Mouse (Mus musculus): ENCODE measurements at regions not wholly inside any gene's neighbourhood (a gene's known extent, or its start where the extent isn't known, plus 50 kb on each side); places are given as distances from the start of the nearest gene placed in this dataset.

GRCm38 (mm10) chr4:4333472-4334123 is 256.3 kb upstream of the Sdr16c6 start:
- 41% methylated on average over 4 of the region's 4 CpGs for WGBS (ENCODE audit: insufficient replicate concordance)
- ATAC-seq (ENCODE audit: low read depth) (peak; percentile 55; the same call in 1 of the 2 replicates), DNase-seq (no peak)
- Histone ChIP-seq H3K4me3 (replicated peaks) (no peak overlapping the region), H3K4me1 (replicated peaks) (no peaks in the 10 kb centered on the region), H3K9ac (no peak overlapping the region), H3K27ac (no peak overlapping the region), H3K27me3 (no peaks in the 10 kb centered on the region), H3K4me2 (no peak overlapping the region), H3K9me3 (replicated peaks) (no peaks in the 10 kb centered on the region), H3K36me3 (no peaks in the 10 kb centered on the region)

- no peak overlapping the region for H3K4me3 ChIP-seq (replicated peaks)
- peak; percentile 65; the same call in 1 of the 2 replicates for ATAC-seq (ENCODE audit: low read depth)
- no peaks in the 10 kb centered on the region for H3K4me1 ChIP-seq (replicated peaks)
- H3K9me3 ChIP-seq (replicated peaks): no peaks in the 10 kb centered on the region
- H3K27ac ChIP-seq: no peak overlapping the region
- H3K4me2 ChIP-seq: no peak overlapping the region
- no peaks in the 10 kb centered on the region for H3K27me3 ChIP-seq
- WGBS (ENCODE audit: insufficient replicate concordance): 66% methylated on average over 1 of the region's 1 CpGs
- no peak for DNase-seq
- H3K36me3 ChIP-seq: no peaks in the 10 kb centered on the region
- H3K9ac ChIP-seq: no peak overlapping the region
Measured at GRCm38 (mm10) chr4:4331105-4331504, 253.8 kb upstream of the Sdr16c6 start.

GRCm38 (mm10) chr4:4315651-4316411 is 238.5 kb upstream of the Sdr16c6 start:
- no peaks in the 10 kb centered on the region for H3K36me3 ChIP-seq
- no peak overlapping the region for H3K4me2 ChIP-seq
- H3K9ac ChIP-seq: no peak overlapping the region
- 55% methylated on average over 3 of the region's 3 CpGs for whole genome bisulfite sequencing (ENCODE audit: insufficient replicate concordance)
- no peak for DNase-seq
- no peak for ATAC-seq (ENCODE audit: low read depth)
- H3K4me3 ChIP-seq (replicated peaks): no peak overlapping the region
- no peaks in the 10 kb centered on the region for H3K9me3 ChIP-seq (replicated peaks)
- H3K4me1 ChIP-seq (replicated peaks): no peaks in the 10 kb centered on the region
- H3K27me3 ChIP-seq: no peaks in the 10 kb centered on the region
- no peak overlapping the region for H3K27ac ChIP-seq

- H3K9me3 ChIP-seq (replicated peaks): no peaks in the 10 kb centered on the region
- no peaks in the 10 kb centered on the region for H3K4me1 ChIP-seq (replicated peaks)
- DNase-seq (no peak), ATAC-seq (ENCODE audit: low read depth) (no peak)
- no peak overlapping the region for H3K4me3 ChIP-seq (replicated peaks)
- H3K36me3 ChIP-seq: no peaks in the 10 kb centered on the region
- no peaks in the 10 kb centered on the region for H3K27me3 ChIP-seq
- H3K9ac ChIP-seq: no peak overlapping the region
- no peak overlapping the region for H3K27ac ChIP-seq
- H3K4me2 ChIP-seq: no peak overlapping the region
Measured at GRCm38 (mm10) chr4:4311496-4311895, 234.2 kb upstream of the Sdr16c6 start.

- H3K9ac ChIP-seq: no peak overlapping the region
- H3K4me2 ChIP-seq: no peak overlapping the region
- no peak overlapping the region for H3K4me3 ChIP-seq (replicated peaks)
- no peaks in the 10 kb centered on the region for H3K4me1 ChIP-seq (replicated peaks)
- H3K9me3 ChIP-seq (replicated peaks): no peaks in the 10 kb centered on the region
- ATAC-seq (ENCODE audit: low read depth) (no peak), DNase-seq (no peak)
- WGBS (ENCODE audit: insufficient replicate concordance): 35% methylated on average over 3 of the region's 3 CpGs
- no peak overlapping the region for H3K27ac ChIP-seq
- H3K27me3 ChIP-seq: no peaks in the 10 kb centered on the region
- no peaks in the 10 kb centered on the region for H3K36me3 ChIP-seq
Measured at GRCm38 (mm10) chr4:4306922-4307321, 229.6 kb upstream of the Sdr16c6 start.

GRCm38 (mm10) chr4:4305740-4306249 is 228.5 kb upstream of the Sdr16c6 start:
- Histone ChIP-seq H3K4me3 (replicated peaks) (no peak overlapping the region), H3K9ac (no peak overlapping the region), H3K27ac (no peak overlapping the region), H3K4me2 (no peak overlapping the region), H3K9me3 (replicated peaks) (no peaks in the 10 kb centered on the region), H3K4me1 (replicated peaks) (no peaks in the 10 kb centered on the region), H3K27me3 (no peaks in the 10 kb centered on the region), H3K36me3 (no peaks in the 10 kb centered on the region)
- no peak for ATAC-seq (ENCODE audit: low read depth)
- no peak for DNase-seq

- 52% methylated on average over 1 of the region's 1 CpGs for WGBS (ENCODE audit: insufficient replicate concordance)
- ATAC-seq (ENCODE audit: low read depth): no peak
- DNase-seq: no peak
Measured at GRCm38 (mm10) chr4:4304666-4305065, 227.3 kb upstream of the Sdr16c6 start.

DNA sequence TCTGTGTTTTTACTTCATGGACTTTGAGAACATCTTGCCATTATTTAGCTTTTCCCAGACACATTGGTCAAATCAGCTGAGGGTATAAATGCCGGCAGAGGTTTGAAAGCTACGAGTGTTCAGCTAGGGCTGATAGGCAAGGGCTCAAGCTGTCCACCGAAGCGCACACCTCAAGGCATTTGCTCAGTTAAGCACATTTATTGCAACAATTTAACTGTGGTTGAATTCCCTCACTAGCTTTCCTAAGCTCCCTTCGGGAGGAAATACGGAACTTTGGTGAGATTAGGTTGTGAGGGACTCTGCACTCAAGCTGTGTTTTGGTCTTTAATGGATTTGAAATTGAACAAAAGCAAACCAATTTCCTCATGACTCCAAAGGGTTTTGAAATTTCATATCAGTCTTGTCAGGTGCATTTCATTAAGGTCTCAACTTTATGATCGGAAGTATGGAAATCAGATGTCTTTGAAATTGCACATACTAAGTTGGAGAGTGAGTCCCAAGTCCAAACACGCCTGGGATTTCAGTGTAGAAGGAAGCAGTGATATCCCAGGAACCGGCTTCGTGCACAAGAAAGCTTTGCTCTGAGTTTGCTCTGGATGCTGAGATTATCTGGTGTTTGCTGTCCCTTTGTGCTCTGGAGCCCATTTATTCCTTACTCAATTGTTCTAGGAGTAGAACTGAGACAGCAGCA is 223.0 kb upstream of the Sdr16c6 start:
- 59% methylated on average over 10 of the region's 10 CpGs for WGBS (ENCODE audit: insufficient replicate concordance)
- no peaks in the 10 kb centered on the region for H3K9me3 ChIP-seq (replicated peaks)

More at GRCm38 (mm10) chr4:4304666-4305065, 227.3 kb upstream of the Sdr16c6 start:
- no peak overlapping the region for H3K4me3 ChIP-seq (replicated peaks)
- no peak overlapping the region for H3K27ac ChIP-seq
- no peaks in the 10 kb centered on the region for H3K27me3 ChIP-seq
- no peaks in the 10 kb centered on the region for H3K36me3 ChIP-seq
- no peak overlapping the region for H3K9ac ChIP-seq
- no peaks in the 10 kb centered on the region for H3K4me1 ChIP-seq (replicated peaks)
- H3K4me2 ChIP-seq: no peak overlapping the region
- no peaks in the 10 kb centered on the region for H3K9me3 ChIP-seq (replicated peaks)

GRCm38 (mm10) chr4:4299631-4300030 is 222.3 kb upstream of the Sdr16c6 start:
- Histone ChIP-seq H3K9me3 (replicated peaks) (no peaks in the 10 kb centered on the region), H3K4me3 (replicated peaks) (no peak overlapping the region), H3K27me3 (no peaks in the 10 kb centered on the region), H3K4me1 (replicated peaks) (no peaks in the 10 kb centered on the region), H3K4me2 (no peak overlapping the region), H3K9ac (no peak overlapping the region), H3K36me3 (no peaks in the 10 kb centered on the region), H3K27ac (no peak overlapping the region)
- no peak for DNase-seq
- 39% methylated on average over 1 of the region's 1 CpGs for WGBS (ENCODE audit: insufficient replicate concordance)
- ATAC-seq (ENCODE audit: low read depth): no peak

More for the DNA sequence above, 223.0 kb upstream of the Sdr16c6 start:
- H3K27me3 ChIP-seq: no peaks in the 10 kb centered on the region
- H3K4me2 ChIP-seq: no peak overlapping the region
- H3K4me3 ChIP-seq (replicated peaks): no peak overlapping the region
- H3K27ac ChIP-seq: no peak overlapping the region
- H3K4me1 ChIP-seq (replicated peaks): no peaks in the 10 kb centered on the region
- no peak for ATAC-seq (ENCODE audit: low read depth)
- H3K36me3 ChIP-seq: no peaks in the 10 kb centered on the region
- no peak overlapping the region for H3K9ac ChIP-seq
- DNase-seq: no peak

- H3K27me3 ChIP-seq: no peaks in the 10 kb centered on the region
- no peak for ATAC-seq (ENCODE audit: low read depth)
- 62% methylated on average over 2 of the region's 2 CpGs for WGBS (ENCODE audit: insufficient replicate concordance)
Measured at GRCm38 (mm10) chr4:4249601-4250000, 172.3 kb upstream of the Sdr16c6 start.

GRCm38 (mm10) chr4:4247669-4248068 is 170.3 kb upstream of the Sdr16c6 start:
- ATAC-seq (ENCODE audit: low read depth) (no peak), DNase-seq (no peak)
- H3K27ac ChIP-seq: no peak overlapping the region
- H3K4me1 ChIP-seq (replicated peaks): no peaks in the 10 kb centered on the region
- H3K9ac ChIP-seq: no peak overlapping the region
- H3K36me3 ChIP-seq: no peaks in the 10 kb centered on the region
- no peak overlapping the region for H3K4me3 ChIP-seq (replicated peaks)
- H3K27me3 ChIP-seq: no peaks in the 10 kb centered on the region
- WGBS (ENCODE audit: insufficient replicate concordance): 55% methylated on average over 4 of the region's 4 CpGs
- H3K4me2 ChIP-seq: no peak overlapping the region
- H3K9me3 ChIP-seq (replicated peaks): no peaks in the 10 kb centered on the region

More at GRCm38 (mm10) chr4:4249601-4250000, 172.3 kb upstream of the Sdr16c6 start:
- H3K9ac ChIP-seq: no peak overlapping the region
- no peak overlapping the region for H3K4me2 ChIP-seq
- no peaks in the 10 kb centered on the region for H3K9me3 ChIP-seq (replicated peaks)
- H3K27ac ChIP-seq: no peak overlapping the region
- H3K4me1 ChIP-seq (replicated peaks): no peaks in the 10 kb centered on the region
- H3K4me3 ChIP-seq (replicated peaks): no peak overlapping the region
- H3K36me3 ChIP-seq: no peaks in the 10 kb centered on the region
- no peak for DNase-seq

Data from liver, embryonic 13.5 days (tissue).